Mouse (Mus musculus): ENCODE results near the gene Ociad2.

- TF ChIP-seq TAL1 (IDR thresholded peaks at IDR 0.05; ENCODE audit: low read length) (no peak), GATA1 (IDR thresholded peaks at IDR 0.05; ENCODE audit: low read length) (no peak)
Measured at GRCm38 (mm10) chr5:73340723-73341235, at the start of gene Ociad2.
